Mouse (Mus musculus) thymus, postnatal 14 days (tissue): ENCODE measurements around the gene Taf1d.
A peak's percentile ranks its signal among the peaks of the same experiment; 100 is the strongest.
"Not testable (repeated sequence)": the region's sequence is repeated elsewhere in the genome, so short reads cannot be mapped to it uniquely, and the experiment has no call there.

Experiments
- DNase-seq: peaks from one replicate; pipeline ENCODE4 v3.0.0; 2021

Taf1d gene

DNA sequence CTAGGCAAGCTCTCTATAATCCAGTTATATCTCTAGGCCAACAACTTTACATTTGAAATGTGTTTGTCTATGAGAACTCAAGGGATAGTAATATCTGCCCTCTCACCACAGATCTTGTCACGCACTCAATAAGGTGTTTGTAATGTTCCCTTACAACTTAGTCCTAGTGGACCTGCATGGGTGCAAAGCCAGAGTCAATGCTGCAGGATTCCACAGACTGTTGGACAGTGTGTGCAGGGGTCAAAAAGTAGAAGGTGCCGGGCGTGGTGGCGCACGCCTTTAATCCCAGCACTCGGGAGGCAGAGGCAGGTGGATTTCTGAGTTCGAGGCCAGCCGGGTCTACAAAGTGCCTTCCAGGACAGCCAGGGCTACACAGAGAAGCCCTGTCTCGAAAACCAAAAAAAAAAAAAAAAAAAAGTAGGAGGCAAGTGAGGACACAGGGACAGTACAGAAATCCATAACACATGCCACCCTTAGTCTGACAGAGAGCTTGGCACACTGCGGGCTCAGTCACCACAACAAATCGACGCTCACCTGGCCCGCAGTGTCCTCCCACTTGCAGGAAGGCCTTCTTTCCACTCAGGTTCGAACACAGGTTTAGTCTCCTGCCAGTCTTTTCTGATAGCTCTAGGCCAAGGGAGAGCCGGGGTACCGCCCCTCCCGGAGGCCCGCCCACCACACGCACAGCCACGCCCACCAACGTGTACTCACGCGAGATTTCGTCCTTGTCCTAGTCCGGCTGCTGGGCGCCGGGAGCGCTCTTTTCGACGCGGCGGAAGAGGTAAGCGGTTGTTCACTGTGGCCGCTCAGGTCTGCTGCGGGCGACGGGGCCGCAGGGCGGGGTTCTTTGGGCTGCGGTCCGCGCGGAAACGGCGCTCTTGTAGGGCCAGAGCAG lies at the start of gene Taf1d:
Gene Taf1d, plus strand, starts transcription at position 712 of the 895 bp plus-strand sequence.
- DNase-seq: peak; percentile 99

DNA sequence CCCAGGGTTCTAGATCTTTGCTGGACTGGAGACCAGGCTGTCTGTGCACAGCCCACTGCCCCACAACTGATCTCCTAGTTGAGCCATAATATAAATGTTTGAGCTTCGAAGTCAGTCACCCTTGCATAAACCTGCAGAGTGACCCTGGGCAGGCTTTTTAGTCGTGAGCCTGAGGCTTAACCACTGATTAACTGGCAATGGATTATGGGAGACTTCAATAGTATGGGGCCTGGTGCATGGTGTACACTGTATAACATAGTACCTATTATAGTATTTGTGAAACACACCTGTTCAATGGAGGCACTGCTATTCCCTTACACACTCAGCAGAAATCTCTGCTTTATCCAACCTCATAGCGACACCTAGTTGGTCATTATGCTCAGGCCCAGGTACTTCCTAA lies 49.8 kb upstream of the Taf1d start:
- no peak for DNase-seq

DNA sequence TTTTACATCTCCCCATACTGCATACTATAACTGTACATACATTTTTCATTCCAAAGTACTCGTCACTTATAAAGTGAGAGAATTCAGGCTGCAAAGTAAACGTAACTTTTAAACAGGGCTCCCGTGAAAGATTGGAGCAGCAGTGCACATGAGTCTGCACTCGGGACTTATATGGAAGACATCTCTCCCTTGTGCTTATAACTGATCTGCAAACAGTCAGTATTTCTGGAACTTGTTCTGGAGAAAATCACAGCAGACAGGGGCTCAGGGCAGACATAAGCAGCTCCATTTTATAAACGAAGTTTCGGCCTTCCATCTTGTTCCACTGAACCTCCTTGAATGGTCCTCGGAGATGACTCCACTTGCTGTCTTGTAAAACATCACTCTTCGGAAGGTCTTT lies 44.0 kb upstream of the Taf1d start:
- no peak for DNase-seq

- DNase-seq: no peak
Observed at GRCm38 (mm10) chr9:15263487-15263886, 42.5 kb upstream of the Taf1d start.

DNA sequence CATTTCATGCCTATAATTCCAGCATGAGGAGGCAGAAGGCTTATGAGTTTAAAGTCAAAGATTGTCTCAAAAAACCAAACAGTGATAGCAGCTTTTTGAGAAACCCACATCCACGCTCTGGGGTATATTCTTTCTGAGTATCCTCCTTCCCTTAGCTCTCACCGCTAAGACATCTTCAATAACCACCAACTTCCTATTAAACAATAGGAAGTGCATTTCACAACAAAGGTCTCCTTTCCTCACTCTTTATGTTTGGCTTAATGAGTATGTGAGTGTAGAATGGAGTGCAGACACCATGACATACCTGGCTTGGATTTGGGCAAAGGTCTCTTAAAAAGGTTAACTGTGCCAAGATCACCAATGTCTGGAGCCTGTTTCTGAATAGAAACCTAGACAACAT lies 32.0 kb upstream of the Taf1d start:
- no peak for DNase-seq

DNA sequence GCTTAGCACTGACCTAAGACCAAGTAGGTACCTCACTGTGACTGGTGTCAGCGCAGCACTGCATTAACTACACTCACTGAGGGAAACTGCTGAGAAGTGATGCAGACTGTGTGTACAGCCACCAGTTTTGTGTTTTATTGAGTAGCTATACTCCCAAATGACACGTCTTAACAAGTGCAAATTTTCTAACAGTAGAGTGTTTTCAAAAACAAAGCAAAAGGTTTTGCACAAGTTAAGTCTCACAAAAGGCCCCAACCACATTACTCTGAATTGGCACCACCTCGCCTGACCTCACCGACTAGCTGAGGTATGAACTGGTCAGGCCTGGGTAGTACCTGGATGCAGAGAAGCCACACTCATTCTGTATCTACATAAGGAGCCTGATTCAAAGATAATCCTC lies 29.2 kb upstream of the Taf1d start:
- no peak for DNase-seq

GRCm38 (mm10) chr9:15278343-15278742 lies 27.7 kb upstream of the Taf1d start:
- no peak for DNase-seq

DNA sequence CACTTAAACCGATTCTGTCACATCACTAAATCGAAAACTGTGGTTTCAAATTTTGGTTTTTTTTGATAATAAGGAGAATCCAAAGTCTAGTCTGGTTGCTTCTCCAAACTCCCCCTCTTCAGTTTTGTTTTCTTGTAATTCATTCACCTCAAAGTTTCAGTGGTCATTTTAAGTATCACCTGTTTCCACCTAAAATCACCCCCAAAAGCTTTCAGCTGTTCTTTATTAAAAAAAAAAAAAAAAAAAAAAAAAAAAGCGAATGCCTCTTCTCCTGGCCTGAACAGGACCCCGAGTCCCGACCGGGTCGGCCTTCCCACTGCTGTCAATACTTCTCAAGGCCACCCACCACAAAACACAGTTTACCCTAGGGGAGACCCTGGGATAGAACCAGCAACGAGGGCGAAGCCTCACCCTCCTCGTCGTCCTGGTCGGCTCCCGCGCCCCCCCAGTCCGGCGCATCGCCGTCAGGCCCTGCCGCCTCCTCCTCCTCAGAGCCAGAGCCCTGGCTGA lies 26.8 kb upstream of the Taf1d start:
- no peak for DNase-seq

DNA sequence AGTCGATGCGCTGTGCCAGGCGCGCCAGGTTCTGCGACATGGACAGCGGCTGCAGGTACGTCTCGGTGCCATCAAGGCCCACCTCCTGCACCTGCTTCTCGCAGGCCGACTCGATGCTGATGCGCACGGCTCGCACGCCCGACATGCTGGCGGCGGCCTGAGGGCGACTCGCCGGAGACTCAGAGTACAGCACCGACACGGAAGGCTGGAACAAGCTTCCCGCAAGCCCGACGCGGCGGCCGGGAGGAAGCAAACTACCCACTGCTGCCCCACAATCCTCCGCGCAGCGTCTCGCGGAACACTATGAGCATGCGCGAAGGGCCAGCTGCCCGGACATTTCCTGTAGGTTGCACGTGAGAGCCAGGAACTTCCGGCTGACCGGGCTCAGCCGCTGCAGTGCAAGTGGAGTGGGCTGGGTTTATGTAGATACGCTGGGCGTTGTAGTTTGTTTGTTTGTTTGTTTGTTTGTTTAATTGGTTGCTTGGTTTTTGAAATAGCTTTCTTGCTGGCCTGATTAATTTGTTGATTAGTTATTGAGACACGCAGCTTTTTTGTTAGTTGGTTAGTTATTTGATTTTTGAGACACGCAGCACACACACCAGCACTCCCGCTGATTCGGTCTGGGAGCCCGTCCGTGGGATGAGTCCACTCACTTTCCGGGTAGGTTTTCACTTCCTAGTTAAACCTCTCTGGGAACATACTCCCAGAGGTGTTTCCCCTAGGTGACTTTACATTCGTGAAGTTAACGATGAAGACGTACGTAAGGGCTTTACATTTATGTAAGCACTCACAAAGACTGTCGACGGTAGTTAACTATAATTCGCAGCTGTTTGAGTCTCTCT lies 26.1 kb upstream of the Taf1d start, which contains the start of gene Med17:
Gene Med17, minus strand, starts transcription at position 283 of the 842 bp plus-strand sequence.
- peak; percentile 92 for DNase-seq

DNA sequence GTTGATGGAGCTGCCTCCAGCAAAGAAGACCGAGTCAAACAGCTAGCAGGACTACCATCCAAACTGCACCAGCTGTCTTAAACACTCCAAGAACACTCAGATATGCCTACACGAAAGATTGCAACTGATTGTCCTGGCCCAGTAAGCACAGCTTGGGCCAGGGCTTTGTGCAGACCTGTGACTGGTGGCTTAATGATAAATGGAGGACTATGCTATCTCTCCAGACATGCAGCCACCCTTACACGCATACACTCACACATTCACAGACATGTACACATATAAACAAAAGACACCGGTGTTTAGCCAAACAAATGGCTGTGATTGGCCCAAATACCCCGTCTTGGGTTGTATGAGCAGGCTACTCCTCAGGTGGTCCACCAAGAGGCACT lies 25.5 kb upstream of the Taf1d start:
- DNase-seq: peak; percentile 7

- DNase-seq: peak; percentile 20
Observed at GRCm38 (mm10) chr9:15285443-15285842, 20.6 kb upstream of the Taf1d start.

- no peak for DNase-seq
Observed at GRCm38 (mm10) chr9:15287846-15288245, 18.2 kb upstream of the Taf1d start.

DNA sequence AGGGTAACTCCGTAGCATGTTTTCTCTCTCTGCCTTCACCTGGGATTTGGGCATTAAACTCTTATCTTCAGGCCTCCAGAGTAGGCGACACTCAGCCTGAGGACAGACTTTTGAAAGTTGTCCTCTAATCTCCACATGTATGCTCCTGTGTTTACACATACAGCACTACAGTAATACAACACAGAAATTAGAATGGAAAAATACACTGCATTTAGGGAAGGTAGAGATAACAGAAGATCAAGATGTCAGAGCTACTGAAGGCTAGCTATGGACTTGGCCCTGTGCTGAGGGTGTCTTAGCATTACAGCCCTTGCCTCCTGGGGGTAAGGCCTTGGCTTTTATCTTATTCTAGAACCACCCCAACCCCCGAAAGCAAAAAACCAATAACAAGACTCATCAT lies 17.6 kb upstream of the Taf1d start:
- no peak for DNase-seq

GRCm38 (mm10) chr9:15289251-15289650 lies 16.8 kb upstream of the Taf1d start:
- no peak for DNase-seq

DNA sequence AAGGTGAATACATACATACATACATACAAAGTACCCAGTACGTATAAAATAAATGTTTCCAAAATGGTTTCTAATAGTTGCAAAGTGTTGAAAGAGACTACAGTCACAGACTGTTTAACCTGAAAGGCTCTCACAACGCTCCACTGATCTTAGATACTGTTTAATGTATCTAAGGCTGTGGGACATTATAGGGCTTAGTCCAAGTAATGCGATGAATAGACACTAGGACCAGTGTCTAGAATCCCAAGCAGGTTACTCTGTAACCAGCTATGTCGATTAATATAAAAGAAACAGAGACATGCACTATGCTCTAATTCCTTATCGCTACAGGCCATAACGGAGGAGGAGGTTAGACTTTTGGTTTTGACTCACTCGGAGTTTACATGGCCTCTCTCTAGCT lies 8.9 kb upstream of the Taf1d start:
- DNase-seq: no peak

- no peak for DNase-seq
Observed at GRCm38 (mm10) chr9:15298451-15298850, 7.6 kb upstream of the Taf1d start.

DNA sequence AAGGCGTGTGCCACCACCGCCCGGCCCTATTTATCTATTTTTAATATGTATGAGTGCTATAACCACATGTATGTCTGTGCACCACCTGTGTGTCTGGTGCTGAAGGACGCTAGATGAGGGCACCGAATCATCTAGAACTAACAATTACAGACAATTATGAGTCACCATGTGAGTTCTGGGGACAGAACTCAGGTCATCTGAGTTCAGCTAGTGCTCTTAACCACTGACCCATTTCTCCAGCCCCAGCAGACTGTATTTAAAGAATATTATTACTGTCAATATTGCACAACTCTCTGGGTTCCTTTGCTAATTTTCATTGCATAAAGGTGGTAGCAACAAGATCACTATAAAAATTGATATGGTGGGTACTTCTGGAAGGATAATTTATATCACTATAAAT lies 6.0 kb upstream of the Taf1d start:
- DNase-seq: no peak

GRCm38 (mm10) chr9:15301399-15301798 lies 4.6 kb upstream of the Taf1d start:
- no peak for DNase-seq

- not testable (repeated sequence) for DNase-seq
Observed at GRCm38 (mm10) chr9:15302006-15302405, 4.0 kb upstream of the Taf1d start.

DNA sequence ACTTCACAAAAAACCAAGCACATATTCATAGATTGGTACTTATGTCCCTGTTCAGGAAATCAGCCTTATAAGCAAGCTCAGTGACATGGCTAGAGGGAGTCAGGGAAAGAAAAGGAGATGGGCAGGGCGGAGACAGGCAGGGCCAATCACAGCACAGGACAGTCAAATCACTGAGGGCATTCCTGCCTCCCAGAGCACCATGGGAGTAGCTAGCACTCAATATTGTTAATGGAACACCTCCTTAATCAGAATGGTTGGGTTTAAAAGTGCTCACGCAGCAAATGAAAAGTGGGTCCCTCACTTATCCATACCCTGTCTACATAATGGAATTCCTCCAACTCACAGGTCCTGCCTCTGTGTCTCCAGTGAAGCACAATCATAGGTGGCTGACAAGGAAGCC lies 3.1 kb upstream of the Taf1d start:
- no peak for DNase-seq

DNA sequence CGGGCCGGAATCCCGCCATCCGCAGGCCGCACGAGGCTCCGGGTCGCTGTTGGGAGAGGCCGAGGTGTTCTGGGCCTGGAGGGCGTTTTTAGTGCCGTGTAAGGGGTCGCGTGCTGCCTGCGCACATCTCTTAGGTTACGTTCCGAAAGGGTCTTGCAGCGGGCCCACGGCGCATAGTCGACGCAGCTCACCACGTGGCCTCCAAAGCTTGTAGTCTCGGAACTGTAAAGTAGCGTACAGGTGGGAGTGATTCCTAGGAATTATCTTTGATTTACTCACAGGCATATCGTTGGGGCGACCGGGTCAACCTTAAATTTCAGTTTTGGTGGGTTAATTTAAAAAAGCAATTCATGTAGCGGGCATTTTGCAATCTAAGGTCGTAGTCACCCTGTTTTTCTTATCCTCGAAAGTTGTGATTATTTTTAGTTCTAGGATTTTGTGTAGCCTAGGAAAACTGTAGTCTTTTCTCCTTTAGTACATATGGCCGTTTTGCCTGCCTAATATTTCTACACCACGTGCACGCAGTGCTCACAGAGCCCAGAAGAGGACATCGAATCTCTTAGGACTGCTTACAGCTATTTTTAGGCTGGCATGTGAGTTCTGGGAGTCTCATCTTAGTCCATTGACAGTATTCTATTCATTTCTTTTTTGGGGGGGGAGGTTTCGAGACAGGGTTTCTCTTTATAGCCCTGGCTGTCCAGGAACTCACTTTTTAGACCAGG lies 545 bp downstream of the Taf1d start, which contains the start of gene 4931406C07Rik:
Gene 4931406C07Rik, minus strand, starts transcription at position 51 of the 722 bp plus-strand sequence.
- DNase-seq: no peak

DNA sequence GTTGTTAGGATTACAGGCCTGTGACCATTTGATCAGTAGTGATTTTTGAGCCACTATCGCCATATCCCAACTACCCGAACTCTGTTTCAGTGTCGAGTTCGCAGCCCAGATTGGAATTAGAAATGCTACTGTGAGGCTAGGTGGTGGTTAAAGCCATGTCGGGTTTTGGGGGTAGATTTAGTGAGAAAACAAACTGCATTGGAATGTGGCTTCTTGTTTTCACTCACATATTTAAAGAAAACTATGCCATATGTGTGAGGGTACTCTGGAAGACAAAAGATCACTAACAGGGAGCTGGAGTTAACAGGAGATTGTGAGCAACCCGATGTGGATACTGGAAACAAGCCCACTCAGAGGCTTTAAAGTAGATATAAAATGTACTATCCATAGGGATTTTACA lies 1.2 kb downstream of the Taf1d start:
- DNase-seq: no peak

GRCm38 (mm10) chr9:15308254-15308653 lies 2.2 kb downstream of the Taf1d start:
- no peak for DNase-seq
